Mouse (Mus musculus): Measurements from ENCODE around the gene Zfp57.
A peak's percentile ranks its signal among the peaks of the same experiment; 100 is the strongest.

The Zfp57 gene

DNA sequence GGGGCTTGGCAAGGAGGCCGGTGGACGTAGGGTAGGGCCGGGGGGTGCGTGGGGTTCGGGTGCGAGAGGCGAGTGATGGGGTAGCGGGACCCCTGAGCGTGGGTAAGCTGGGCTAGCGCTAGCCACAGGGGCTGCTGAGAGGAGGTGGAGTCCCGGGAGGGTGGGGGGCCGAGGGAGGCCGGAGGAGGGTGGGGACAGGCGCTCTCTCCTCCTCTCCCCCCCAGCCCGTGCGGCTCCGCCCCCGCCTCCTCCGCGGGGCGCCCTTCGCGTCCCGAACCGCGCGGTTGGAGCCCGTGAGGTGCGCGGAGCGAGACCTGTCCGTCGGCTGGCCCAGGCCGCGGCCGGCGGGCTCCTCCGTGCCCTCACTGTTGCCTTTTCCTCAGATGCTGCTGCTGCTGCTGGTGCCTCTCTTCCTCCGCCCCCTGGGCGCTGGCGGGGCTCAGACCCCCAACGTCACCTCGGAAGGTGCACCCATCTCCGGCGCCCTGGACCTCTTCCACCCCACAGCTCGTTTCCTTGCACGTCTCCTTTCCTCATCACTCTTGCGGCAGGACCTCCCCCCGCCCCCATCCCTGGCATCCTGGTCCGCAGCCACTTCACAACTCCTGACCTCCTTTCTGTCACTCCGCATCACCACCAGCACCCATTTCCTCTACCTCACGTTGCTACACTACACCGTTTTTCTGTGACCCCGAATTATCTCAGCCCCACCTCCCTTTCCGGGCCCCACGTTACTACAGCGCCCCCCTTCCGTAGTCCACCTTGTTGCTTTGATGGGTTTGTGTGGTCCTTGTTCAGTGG is 45.5 kb downstream of the Zfp57 start:
- peak; percentile 69 for DNase-seq

DNA sequence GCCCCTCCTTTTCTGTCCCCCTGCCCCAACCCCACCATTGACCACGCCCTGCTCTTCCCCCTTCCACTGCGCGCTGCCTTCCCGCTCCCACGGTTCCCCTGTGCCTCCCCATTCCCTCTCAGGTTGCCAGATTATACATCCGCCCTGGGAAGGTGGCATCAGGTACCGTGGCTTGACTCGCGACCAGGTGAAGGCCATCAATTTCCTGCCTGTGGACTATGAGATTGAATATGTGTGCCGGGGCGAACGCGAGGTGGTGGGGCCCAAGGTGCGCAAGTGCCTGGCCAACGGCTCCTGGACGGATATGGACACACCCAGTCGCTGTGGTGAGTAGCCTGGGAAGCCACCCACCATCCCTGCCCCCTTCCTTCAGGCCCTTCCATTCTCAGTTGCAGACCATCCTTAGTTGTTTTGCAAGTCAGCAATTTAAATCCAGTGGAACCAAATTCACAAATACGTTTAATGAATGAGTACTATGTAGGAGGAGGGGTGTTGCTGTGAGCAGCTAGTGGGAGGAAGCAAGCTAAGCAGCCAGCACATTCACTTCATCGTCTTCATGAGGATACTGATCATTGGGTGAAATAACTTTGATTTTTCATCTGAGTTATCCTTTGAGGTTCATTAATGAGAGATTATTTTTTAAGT is 46.5 kb downstream of the Zfp57 start:
- no peak for DNase-seq

DNA sequence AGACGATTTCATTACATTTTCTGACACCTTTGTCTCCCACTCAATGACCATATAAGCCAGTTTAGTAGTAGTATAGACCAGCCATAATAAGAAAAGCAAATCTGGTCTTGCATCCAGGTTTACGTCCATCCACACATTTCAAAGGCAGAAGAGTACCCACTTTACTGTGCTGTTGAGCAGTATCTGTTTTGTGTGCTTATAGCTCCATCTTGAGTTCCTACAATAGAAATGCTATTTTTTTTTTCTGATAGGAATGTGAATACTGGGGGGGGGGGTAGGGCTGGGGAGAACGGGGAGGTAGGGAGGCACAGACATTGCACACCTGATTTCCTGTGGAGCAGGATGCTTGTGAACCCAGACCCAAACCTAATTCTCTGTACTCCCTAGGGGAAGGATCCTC is 47.0 kb downstream of the Zfp57 start:
- DNase-seq: no peak

DNA sequence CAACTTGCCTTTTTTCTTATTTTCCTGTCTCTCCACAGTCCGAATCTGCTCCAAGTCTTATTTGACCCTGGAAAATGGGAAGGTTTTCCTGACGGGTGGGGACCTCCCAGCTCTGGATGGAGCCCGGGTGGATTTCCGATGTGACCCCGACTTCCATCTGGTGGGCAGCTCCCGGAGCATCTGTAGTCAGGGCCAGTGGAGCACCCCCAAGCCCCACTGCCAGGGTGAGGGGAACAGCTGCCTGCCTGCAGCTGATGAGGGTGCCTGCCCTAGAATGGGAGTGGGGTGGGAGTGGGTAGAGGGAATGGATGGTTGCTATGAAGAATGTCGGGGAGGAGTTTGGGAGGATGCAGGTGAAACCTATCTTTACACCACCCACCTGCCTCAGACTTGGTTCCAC is 47.4 kb downstream of the Zfp57 start:
- DNase-seq: no peak

DNA sequence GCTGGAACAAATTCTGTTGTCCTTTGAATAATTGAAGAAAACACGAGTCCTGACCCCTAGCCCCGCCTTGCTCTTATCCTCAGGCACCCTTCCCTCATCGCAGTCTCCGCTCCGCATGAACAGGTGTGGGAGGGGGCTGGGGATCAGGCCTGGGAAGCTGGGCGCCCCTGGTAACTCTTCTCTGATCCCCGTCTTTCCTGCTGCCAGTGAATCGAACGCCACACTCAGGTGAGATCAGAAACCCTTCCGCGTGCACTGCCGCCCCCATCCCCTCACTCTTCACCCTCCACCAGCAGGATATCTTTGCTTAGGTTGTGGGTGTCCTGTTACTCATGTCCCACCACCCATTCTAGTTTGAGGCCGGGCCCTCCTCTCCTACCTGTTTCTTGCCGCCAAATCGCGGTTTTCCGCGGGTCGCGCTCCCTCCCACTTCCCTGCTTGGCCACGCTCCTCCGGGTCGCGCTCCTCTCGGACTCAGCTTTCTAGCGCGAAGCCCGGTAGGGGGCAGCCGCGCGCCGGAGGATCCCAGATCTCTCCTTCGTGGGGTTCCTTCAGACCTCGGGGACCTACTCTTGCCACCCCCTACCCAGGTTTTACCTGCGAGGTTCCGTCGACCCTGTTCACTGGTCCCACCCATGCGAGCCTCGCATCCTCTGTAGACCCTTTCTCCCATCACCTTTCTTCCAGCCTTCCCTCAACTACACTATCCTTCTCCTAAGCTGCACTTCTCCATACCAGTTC is 48.8 kb downstream of the Zfp57 start:
- peak; percentile 84 for DNase-seq

DNA sequence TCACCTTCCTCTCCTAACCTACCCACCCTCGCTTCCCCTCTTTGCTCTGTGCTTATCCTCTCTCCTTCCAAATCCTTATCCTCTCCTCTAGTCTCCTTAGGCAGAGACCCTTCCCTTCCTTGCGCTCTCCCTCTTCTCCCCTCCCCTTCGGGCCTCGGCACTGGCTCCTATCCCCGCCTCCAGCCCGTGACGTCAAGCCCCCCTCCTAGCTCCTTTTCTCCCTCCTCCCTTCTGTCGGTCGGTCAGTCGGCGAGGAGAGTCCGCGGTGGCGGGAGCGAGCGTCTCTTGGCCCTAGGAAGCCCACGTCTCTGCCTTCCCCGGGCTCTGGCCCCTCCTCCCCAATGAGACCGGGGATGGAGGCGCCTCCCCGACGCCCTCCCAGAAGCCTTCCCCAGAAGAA is 49.4 kb downstream of the Zfp57 start:
- peak; percentile 95 for DNase-seq

DNA sequence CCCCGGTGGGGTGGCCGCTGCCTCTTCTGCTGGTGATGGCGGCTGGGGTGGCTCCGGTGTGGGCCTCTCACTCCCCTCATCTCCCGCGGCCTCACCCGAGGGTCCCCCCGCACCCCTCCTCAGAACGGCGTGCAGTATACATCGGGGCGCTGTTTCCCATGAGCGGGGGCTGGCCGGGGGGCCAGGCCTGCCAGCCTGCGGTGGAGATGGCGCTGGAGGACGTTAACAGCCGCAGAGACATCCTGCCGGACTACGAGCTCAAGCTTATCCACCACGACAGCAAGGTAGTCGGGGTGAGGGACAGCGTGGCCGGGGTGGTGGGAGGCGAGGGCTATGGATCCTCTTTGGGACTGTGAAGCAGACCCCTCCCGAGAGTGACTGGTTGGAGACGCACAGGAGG is 49.9 kb downstream of the Zfp57 start:
- no peak for DNase-seq

DNA sequence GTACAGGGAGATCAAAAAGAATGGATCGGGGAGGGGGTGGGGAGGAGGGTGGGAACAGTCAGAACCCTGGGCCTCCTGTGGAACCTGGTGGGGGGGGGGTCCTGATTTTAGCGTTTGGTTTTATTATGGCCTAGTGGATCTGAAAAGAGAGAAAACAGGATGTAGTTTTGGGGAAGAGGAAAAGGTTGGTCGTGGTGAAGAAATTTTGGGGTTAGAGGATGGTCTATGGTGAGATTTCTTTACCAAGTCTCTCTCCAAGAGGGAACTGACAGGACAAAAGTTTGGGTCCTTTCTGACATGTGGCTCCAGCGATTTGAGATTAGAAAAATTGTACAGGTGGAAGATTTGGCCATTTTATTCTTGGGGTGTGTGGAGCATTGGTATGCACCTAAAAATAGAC is 50.8 kb downstream of the Zfp57 start:
- DNase-seq: no peak

DNA sequence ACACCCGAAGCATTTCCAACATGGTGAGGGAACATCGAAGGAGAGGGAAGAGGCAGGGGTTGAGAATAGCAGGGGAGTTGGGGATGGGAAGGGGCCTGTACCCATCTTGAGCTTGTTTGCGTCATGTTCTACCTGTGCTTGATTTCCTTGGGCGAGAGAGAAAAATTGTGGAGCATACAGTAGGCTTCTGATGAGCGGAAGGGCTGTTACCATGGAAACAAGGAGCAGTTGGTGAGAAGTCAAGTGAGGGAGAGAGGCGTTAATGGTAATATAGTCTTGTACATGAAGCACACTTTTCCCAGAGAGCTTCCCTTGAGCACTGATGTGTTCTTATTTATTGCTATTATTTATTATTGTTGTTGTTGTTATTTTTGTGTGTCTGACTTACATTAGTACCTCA is 56.0 kb downstream of the Zfp57 start:
- DNase-seq: no peak
